Mouse (Mus musculus) spleen, adult 2 months (tissue): ENCODE measurements around the gene Zfp853. TPM values are rescaled to one million over a fixed set of nuclear protein-coding genes. Genes with fewer than 3 reads are reported as not detected.

Experiments used
- DNase-seq, 2 experiments: peaks; one replicate each; pipeline versions ENCODE4 v3.0.0 to v3.0.0-alpha.2; 2012 to 2021; ENCODE audit warnings: low spot score in 2 of 2, low read depth in 1 of 2
- H3K27ac ChIP-seq: fragments of 200-500 bp; 2 replicates; pipeline ENCODE4 v1.5.1; 2012; ENCODE audit warnings: low read length, inconsistent platforms; ENCODE audit not compliant: insufficient read depth
- H3K27me3 ChIP-seq: fragments of 200-500 bp; 2 replicates; pipeline ENCODE4 v1.6.1; 2012; ENCODE audit warnings: mild to moderate bottlenecking, moderate library complexity, low read length, inconsistent platforms; ENCODE audit not compliant: control insufficient read depth, insufficient read depth
- H3K36me3 ChIP-seq: fragments of 200-500 bp; 2 replicates; pipeline ENCODE4 v1.6.1; 2012; ENCODE audit warnings: mild to moderate bottlenecking, low read length, inconsistent platforms; ENCODE audit not compliant: control insufficient read depth, insufficient read depth
- H3K4me1 ChIP-seq: fragments of 200-500 bp; 2 replicates; pipeline ENCODE4 v1.6.1; 2011; ENCODE audit warnings: inconsistent platforms; ENCODE audit not compliant: control insufficient read depth, insufficient read depth, insufficient read length
- H3K4me3 ChIP-seq: fragments of 200-500 bp; 2 replicates; pipeline ENCODE4 v1.5.1; 2011; ENCODE audit warnings: mild to moderate bottlenecking, inconsistent platforms; ENCODE audit not compliant: insufficient read depth, insufficient read length; ENCODE audit errors: extremely low read depth
- CTCF ChIP-seq: fragments of 200-500 bp; IDR thresholded peaks from 2 replicates; pipeline ENCODE4 v1.5.1; 2011; ENCODE audit warnings: mild to moderate bottlenecking, inconsistent platforms; ENCODE audit not compliant: insufficient read depth, insufficient read length, insufficient replicate concordance; ENCODE audit errors: extremely low read depth
- POLR2A ChIP-seq: fragments of 200-500 bp; IDR thresholded peaks from 2 replicates; pipeline ENCODE4 v1.6.1; 2011; ENCODE audit warnings: low read depth, low read length, inconsistent platforms
- WGBS: fragments of 180-500 bp; shearing (Covaris S2); methylation state at CpG from one replicate; pipeline ENCODE4 v1.1.7; 2018; 5-methylcytosine and 5-hydroxymethylcytosine counted together
- polyA plus RNA-seq: library from polyadenylated mRNA; depleted of rRNA; stranded (reverse); fragments of >200 nt; gene quantifications from 2 replicates; pipeline ENCODE4 v1.2.3, GENCODE M21; 2012

Gene Zfp853
- polyA plus RNA-seq, 1 experiment, result 0.91 TPM

GRCm38 (mm10) chr5:143309916-143310315 lies 16.5 kb upstream of the Zfp853 start:
- H3K4me3 ChIP-seq, result no peak overlapping the region
- peaks cover 38% of the 10 kb centered on the region for H3K36me3 ChIP-seq
- H3K4me1 ChIP-seq, result peaks cover 4% of the 10 kb centered on the region; the same call in 1 of the 2 replicates
- TF ChIP-seq POLR2A (no peak), CTCF (no peak)
- no peak overlapping the region for H3K27ac ChIP-seq
- 97% methylated on average over 7 of the region's 7 CpGs for WGBS
- no peak for DNase-seq
- H3K27me3 ChIP-seq, result no peaks in the 10 kb centered on the region

DNA sequence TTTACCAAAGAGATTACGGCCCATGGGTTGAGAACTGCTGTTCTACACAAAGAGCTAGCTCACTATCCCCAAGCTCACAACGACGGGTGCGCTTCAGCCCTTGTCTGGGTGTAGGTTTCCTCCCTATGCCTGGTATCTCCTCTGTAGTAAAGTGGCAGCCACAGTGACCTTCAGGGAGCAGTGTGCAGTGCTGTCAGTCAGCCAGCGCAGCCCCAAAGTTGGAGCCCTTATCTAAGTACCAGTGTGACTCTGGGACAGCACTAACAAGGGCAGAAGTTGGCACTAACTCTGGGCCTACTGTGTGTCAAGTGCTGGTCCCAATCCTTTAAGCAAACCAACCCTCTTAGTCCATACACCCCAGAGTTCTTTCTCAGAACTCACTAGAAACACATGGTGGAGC lies 15.4 kb upstream of the Zfp853 start:
- H3K36me3 ChIP-seq, result peaks cover 42% of the 10 kb centered on the region
- no peaks in the 10 kb centered on the region for H3K4me1 ChIP-seq
- TF ChIP-seq CTCF, result no peak
- TF ChIP-seq POLR2A, result no peak
- DNase-seq, result no peak
- no peaks in the 10 kb centered on the region for H3K27me3 ChIP-seq
- H3K27ac ChIP-seq, result no peak overlapping the region
- H3K4me3 ChIP-seq, result no peak overlapping the region
- 96% methylated on average over 5 of the region's 5 CpGs for WGBS

DNA sequence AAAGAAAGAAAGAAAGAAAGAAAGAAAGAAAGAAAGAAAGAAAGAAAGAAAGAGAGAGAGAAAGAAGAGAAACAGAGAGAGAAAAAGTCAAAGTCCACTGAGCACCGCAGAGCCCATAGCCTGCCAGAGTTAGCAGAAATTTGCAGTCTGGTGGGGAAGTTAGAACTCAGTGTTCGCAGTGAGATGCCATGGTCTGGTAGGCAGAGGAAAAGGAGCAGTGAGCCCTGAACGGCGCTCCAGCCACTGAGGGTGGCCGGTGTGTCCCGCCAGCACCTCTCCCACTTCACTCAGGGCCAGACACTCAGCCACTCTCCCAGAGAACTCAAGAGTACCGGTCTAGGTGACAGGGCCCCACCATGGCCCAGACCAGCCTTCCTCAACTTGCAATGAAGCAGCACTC lies 10.8 kb upstream of the Zfp853 start:
- TF ChIP-seq POLR2A (no peak), CTCF (no peak)
- Histone ChIP-seq H3K4me3 (no peak overlapping the region), H3K36me3 (peaks cover 48% of the 10 kb centered on the region), H3K27ac (no peak overlapping the region), H3K27me3 (no peaks in the 10 kb centered on the region), H3K4me1 (no peaks in the 10 kb centered on the region; the same call in 1 of the 2 replicates)
- WGBS, result 81% methylated on average over 7 of the region's 7 CpGs
- DNase-seq, result no peak

GRCm38 (mm10) chr5:143301296-143301695 lies 7.9 kb upstream of the Zfp853 start:
- H3K27ac ChIP-seq, result no peak overlapping the region
- no peaks in the 10 kb centered on the region; the same call in 1 of the 2 replicates for H3K4me1 ChIP-seq
- H3K27me3 ChIP-seq, result no peaks in the 10 kb centered on the region
- H3K4me3 ChIP-seq, result no peak overlapping the region
- DNase-seq, result no peak
- TF ChIP-seq CTCF, result no peak
- no peak for TF ChIP-seq POLR2A
- WGBS, result 88% methylated on average over 8 of the region's 8 CpGs
- H3K36me3 ChIP-seq, result peaks cover 35% of the 10 kb centered on the region

DNA sequence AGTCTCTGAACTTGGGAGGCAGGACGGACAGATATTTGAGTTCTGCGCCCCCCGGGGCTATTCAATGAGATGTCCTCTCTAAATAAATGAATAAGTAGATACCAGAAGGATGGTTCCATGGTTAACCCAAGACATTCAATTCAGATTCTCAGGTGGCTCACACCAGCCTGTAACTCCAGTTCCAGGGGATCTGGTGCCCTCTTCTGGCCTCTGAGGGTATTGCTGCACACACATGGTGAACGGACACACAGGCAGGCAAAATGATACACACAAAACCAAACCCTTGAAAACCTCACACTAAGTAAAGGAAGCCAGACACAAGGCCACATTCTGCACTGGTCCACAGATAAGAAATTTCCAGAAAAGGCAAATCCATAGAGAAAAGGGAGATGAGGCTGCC lies 6.3 kb upstream of the Zfp853 start:
- H3K27ac ChIP-seq, result no peak overlapping the region
- peak in 1 of 2 experiments; percentile 33 for DNase-seq
- peaks cover 27% of the 10 kb centered on the region for H3K36me3 ChIP-seq
- H3K27me3 ChIP-seq, result no peaks in the 10 kb centered on the region
- H3K4me1 ChIP-seq, result no peaks in the 10 kb centered on the region; the same call in 1 of the 2 replicates
- TF ChIP-seq CTCF, result peak; percentile 54; the same call in 1 of the 2 replicates
- TF ChIP-seq POLR2A, result no peak
- no peak overlapping the region for H3K4me3 ChIP-seq
- 91% methylated on average over 4 of the region's 4 CpGs for WGBS

DNA sequence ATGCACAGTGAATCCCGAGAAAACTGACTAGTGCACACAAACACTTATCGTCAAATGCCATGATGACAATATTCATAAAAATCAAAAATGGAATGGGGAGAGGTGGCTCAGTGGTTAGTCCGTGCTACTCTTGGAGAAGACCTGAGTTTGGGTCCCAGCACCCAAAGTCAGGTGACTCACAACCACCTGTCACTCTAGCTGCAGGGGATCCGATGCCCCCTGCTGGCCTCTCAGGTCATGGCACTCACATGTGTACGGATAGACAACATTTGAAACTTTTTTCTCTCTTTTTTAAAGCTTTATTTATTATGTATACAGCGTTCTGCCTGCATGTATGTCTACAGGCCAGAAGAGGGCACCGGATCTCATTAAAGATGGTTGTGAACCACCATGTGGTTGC lies 5.0 kb upstream of the Zfp853 start:
- TF ChIP-seq POLR2A (no peak), CTCF (no peak)
- Histone ChIP-seq H3K27ac (no peak overlapping the region), H3K36me3 (peaks cover 22% of the 10 kb centered on the region), H3K4me3 (no peak overlapping the region), H3K4me1 (peaks cover 3% of the 10 kb centered on the region; the same call in 1 of the 2 replicates), H3K27me3 (peaks cover 5% of the 10 kb centered on the region)
- WGBS, result 93% methylated on average over 7 of the region's 7 CpGs
- DNase-seq, result no peak

- peaks cover 19% of the 10 kb centered on the region for H3K36me3 ChIP-seq
- peaks cover 4% of the 10 kb centered on the region; the same call in 1 of the 2 replicates for H3K4me1 ChIP-seq
- WGBS, result 91% methylated on average over 9 of the region's 9 CpGs
- H3K27ac ChIP-seq, result no peak overlapping the region
- no peak for DNase-seq
- peaks cover 9% of the 10 kb centered on the region for H3K27me3 ChIP-seq
- no peak overlapping the region for H3K4me3 ChIP-seq
- TF ChIP-seq CTCF, result no peak
- TF ChIP-seq POLR2A, result no peak
Measured at GRCm38 (mm10) chr5:143297986-143298385, 4.6 kb upstream of the Zfp853 start.
